Mouse (Mus musculus) bone marrow macrophage, adult 2 months (primary cell): ENCODE measurements around the gene Dhps.

Experiments used
- CTCF ChIP-seq: IDR thresholded peaks from 2 replicates; pipeline ENCODE4 v1.5.1; 2012; ENCODE audit warnings: low read depth, mild to moderate bottlenecking, low read length, moderate library complexity
- POLR2A ChIP-seq: IDR thresholded peaks from 2 replicates; pipeline ENCODE4 v1.6.1; 2012; ENCODE audit warnings: mild to moderate bottlenecking, low read depth, low read length, borderline replicate concordance

DNA sequence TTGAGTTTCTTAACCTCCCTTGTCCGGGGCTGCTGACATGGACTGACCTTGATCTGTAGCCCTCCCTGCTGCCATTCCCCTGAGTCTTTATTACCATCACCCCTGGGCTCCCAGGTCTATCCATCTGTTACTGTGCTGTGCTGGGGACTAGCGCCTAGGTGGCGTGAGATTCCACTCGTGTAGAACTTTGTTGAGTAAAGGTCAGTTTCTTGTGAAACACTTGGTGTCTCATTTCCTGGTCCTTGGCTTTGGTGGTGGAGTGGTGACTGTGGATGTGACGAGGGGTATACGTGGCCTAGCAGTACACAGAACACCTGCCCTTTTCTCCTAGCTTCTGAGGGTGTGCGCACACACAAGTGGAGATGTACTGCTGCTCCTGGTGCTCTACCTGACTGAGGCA is 14.2 kb upstream of the Dhps start:
- TF ChIP-seq CTCF (no peak), POLR2A (no peak)
